Mouse (Mus musculus) hindbrain, embryonic 11.5 days (tissue): ENCODE results near the gene Fuca1. TPM values are rescaled to one million over a fixed set of nuclear protein-coding genes. Genes with fewer than 3 reads are reported as not detected.

Experiments
- ATAC-seq: fragments of 200-750 bp; cut with Nextera tagmentation; 2 replicates; pipeline ENCODE4 v1.8.0; 2017; ENCODE audit warnings: mild to moderate bottlenecking, moderate TSS enrichment, moderate library complexity; ENCODE audit not compliant: low FRiP score
- DNase-seq: peaks from one replicate; pipeline ENCODE4 v3.0.0-alpha.2; 2015; ENCODE audit warnings: low spot score
- H3K27ac ChIP-seq: fragments of 300-500 bp; sonication (generic); 2 replicates; pipeline ENCODE4 v1.5.1; 2014; ENCODE audit warnings: mild to moderate bottlenecking, low read depth, low read length
- H3K27me3 ChIP-seq: fragments of 300-500 bp; sonication (generic); 2 replicates; pipeline ENCODE4 v1.6.1; 2014; ENCODE audit warnings: mild to moderate bottlenecking, low read length, moderate library complexity, mixed read lengths; ENCODE audit not compliant: control insufficient read depth, insufficient read depth
- H3K36me3 ChIP-seq: fragments of 300-500 bp; sonication (generic); 2 replicates; pipeline ENCODE4 v1.6.1; 2014; ENCODE audit warnings: mild to moderate bottlenecking, low read length, moderate library complexity, mixed read lengths; ENCODE audit not compliant: control insufficient read depth, insufficient read depth
- H3K4me1 ChIP-seq: fragments of 300-500 bp; sonication (generic); replicated peaks from 2 replicates; pipeline ENCODE4 v1.6.1; 2014; ENCODE audit warnings: low read length, mixed read lengths; ENCODE audit not compliant: control insufficient read depth, insufficient read depth
- H3K4me2 ChIP-seq: fragments of 300-500 bp; sonication (generic); replicated peaks from 2 replicates; pipeline ENCODE4 v1.6.1; 2014; ENCODE audit warnings: mild to moderate bottlenecking, low read depth, low read length
- H3K4me3 ChIP-seq: fragments of 300-500 bp; sonication (generic); 2 replicates; pipeline ENCODE4 v1.5.1; 2014; ENCODE audit warnings: low read depth, low read length
- H3K9ac ChIP-seq: fragments of 300-500 bp; sonication (generic); 2 replicates; pipeline ENCODE4 v1.6.1; 2014; ENCODE audit warnings: low read depth, low read length
- H3K9me3 ChIP-seq: fragments of 300-500 bp; sonication (generic); 2 replicates; pipeline ENCODE4 v1.6.1; 2016; ENCODE audit warnings: low read length; ENCODE audit not compliant: control insufficient read depth
- WGBS: fragments of 180-500 bp; shearing (Covaris S2); extraction: QIAGEN DNeasy Blood & Tissue Kit; methylation state at CpG from one replicate; pipeline ENCODE4 v1.1.7; 2014; 5-methylcytosine and 5-hydroxymethylcytosine counted together
- polyA plus RNA-seq: library from polyadenylated mRNA; unstranded; fragments of >200 nt; fragmentation: Nextera tagmentation; extraction: Ambion mirVana; gene quantifications from 2 replicates; pipeline ENCODE4 v1.2.1, GENCODE M21; 2014

Fuca1 gene
- polyA plus RNA-seq, 1 experiment from 2014 or later = 50.4 TPM

GRCm38 (mm10) chr4:135912164-135912563, 8.4 kb upstream of the Fuca1 start:
- no peak overlapping the region for H3K4me2 ChIP-seq
- H3K27ac ChIP-seq = peak overlapping the region; percentile 52; the same call in 1 of the 2 replicates
- ATAC-seq = no peak
- H3K36me3 ChIP-seq = no peaks in the 10 kb centered on the region
- H3K9ac ChIP-seq = no peak overlapping the region
- H3K4me1 ChIP-seq = no peaks in the 10 kb centered on the region
- WGBS = 71% methylated on average over 3 of the region's 3 CpGs
- H3K9me3 ChIP-seq = no peaks in the 10 kb centered on the region
- no peak overlapping the region for H3K4me3 ChIP-seq
- no peaks in the 10 kb centered on the region for H3K27me3 ChIP-seq
- no peak for DNase-seq

GRCm38 (mm10) chr4:135912835-135913234, 7.7 kb upstream of the Fuca1 start:
- H3K4me3 ChIP-seq = no peak overlapping the region
- H3K27me3 ChIP-seq = no peaks in the 10 kb centered on the region
- 35% methylated on average over 3 of the region's 3 CpGs for WGBS
- H3K4me2 ChIP-seq = no peak overlapping the region
- peak overlapping the region; percentile 73 for H3K27ac ChIP-seq
- DNase-seq (peak; percentile 66), ATAC-seq (peak; percentile 79)
- no peak overlapping the region for H3K9ac ChIP-seq
- no peaks in the 10 kb centered on the region for H3K36me3 ChIP-seq
- no peaks in the 10 kb centered on the region for H3K4me1 ChIP-seq
- H3K9me3 ChIP-seq = no peaks in the 10 kb centered on the region

- H3K4me3 ChIP-seq = no peak overlapping the region
- no peak for ATAC-seq
- H3K9me3 ChIP-seq = no peaks in the 10 kb centered on the region
- H3K36me3 ChIP-seq = no peaks in the 10 kb centered on the region
- DNase-seq = no peak
- WGBS = 82% methylated on average over 4 of the region's 4 CpGs
- no peaks in the 10 kb centered on the region for H3K4me1 ChIP-seq
- no peak overlapping the region for H3K9ac ChIP-seq
- no peaks in the 10 kb centered on the region for H3K27me3 ChIP-seq
- H3K27ac ChIP-seq = peak overlapping the region; percentile 73
- H3K4me2 ChIP-seq = no peak overlapping the region
Measured at GRCm38 (mm10) chr4:135913433-135913832, 7.1 kb upstream of the Fuca1 start.

- ATAC-seq = no peak
- H3K4me1 ChIP-seq = 0 out of 2 replicates have a peak, but pooled peaks cover 3% of the 10 kb centered on the region
Measured at GRCm38 (mm10) chr4:135918635-135919279, 1.8 kb upstream of the Fuca1 start.

GRCm38 (mm10) chr4:135919280-135919639, 1.3 kb upstream of the Fuca1 start:
- Histone ChIP-seq H3K27ac (no peak overlapping the region), H3K4me1 (0 out of 2 replicates have a peak, but pooled peaks cover 3% of the 10 kb centered on the region), H3K4me3 (no peak overlapping the region), H3K27me3 (no peaks in the 10 kb centered on the region), H3K36me3 (no peaks in the 10 kb centered on the region), H3K4me2 (no peak overlapping the region), H3K9me3 (no peaks in the 10 kb centered on the region), H3K9ac (no peak overlapping the region)
- ATAC-seq = no peak
- no peak for DNase-seq
- WGBS = 97% methylated on average over 3 of the region's 3 CpGs

More at GRCm38 (mm10) chr4:135918635-135919279, 1.8 kb upstream of the Fuca1 start:
- no peak overlapping the region for H3K4me2 ChIP-seq
- H3K4me3 ChIP-seq = no peak overlapping the region
- no peak overlapping the region for H3K9ac ChIP-seq
- no peaks in the 10 kb centered on the region for H3K27me3 ChIP-seq
- no peak overlapping the region for H3K27ac ChIP-seq
- no peak for DNase-seq
- 92% methylated on average over 13 of the region's 13 CpGs for WGBS
- no peaks in the 10 kb centered on the region for H3K9me3 ChIP-seq
- H3K36me3 ChIP-seq = no peaks in the 10 kb centered on the region

- Histone ChIP-seq H3K27ac (no peak overlapping the region; the same call in 1 of the 2 replicates), H3K9me3 (no peaks in the 10 kb centered on the region), H3K4me1 (0 out of 2 replicates have a peak, but pooled peaks cover 3% of the 10 kb centered on the region), H3K4me2 (peak overlapping the region; percentile 94), H3K36me3 (no peaks in the 10 kb centered on the region), H3K9ac (peak overlapping the region; percentile 75), H3K27me3 (no peaks in the 10 kb centered on the region), H3K4me3 (peak overlapping the region; percentile 84)
- peak; percentile 49 for DNase-seq
- ATAC-seq = peak; percentile 47
- 9% methylated on average over 26 of the region's 26 CpGs for WGBS
Measured at GRCm38 (mm10) chr4:135921257-135922120, 954 bp downstream of the Fuca1 start.

- Histone ChIP-seq H3K4me2 (peak overlapping the region; percentile 94), H3K9me3 (no peaks in the 10 kb centered on the region), H3K9ac (no peak overlapping the region), H3K4me1 (0 out of 2 replicates have a peak, but pooled peaks cover 3% of the 10 kb centered on the region), H3K27ac (no peak overlapping the region), H3K36me3 (no peaks in the 10 kb centered on the region), H3K4me3 (no peak overlapping the region), H3K27me3 (no peaks in the 10 kb centered on the region)
- WGBS = 89% methylated on average over 1 of the region's 1 CpGs
- ATAC-seq = no peak
- no peak for DNase-seq
Measured at GRCm38 (mm10) chr4:135922190-135922589, 1.7 kb downstream of the Fuca1 start.

GRCm38 (mm10) chr4:135924418-135924817, 3.9 kb downstream of the Fuca1 start:
- 75% methylated on average over 2 of the region's 2 CpGs for WGBS
- H3K27ac ChIP-seq = no peak overlapping the region
- no peak overlapping the region for H3K4me2 ChIP-seq
- no peak overlapping the region for H3K9ac ChIP-seq
- H3K4me1 ChIP-seq = 0 out of 2 replicates have a peak, but pooled peaks cover 3% of the 10 kb centered on the region
- ATAC-seq (no peak), DNase-seq (no peak)
- no peak overlapping the region for H3K4me3 ChIP-seq
- H3K36me3 ChIP-seq = no peaks in the 10 kb centered on the region
- no peaks in the 10 kb centered on the region for H3K27me3 ChIP-seq
- no peaks in the 10 kb centered on the region for H3K9me3 ChIP-seq
